In the genomic region with DNA sequence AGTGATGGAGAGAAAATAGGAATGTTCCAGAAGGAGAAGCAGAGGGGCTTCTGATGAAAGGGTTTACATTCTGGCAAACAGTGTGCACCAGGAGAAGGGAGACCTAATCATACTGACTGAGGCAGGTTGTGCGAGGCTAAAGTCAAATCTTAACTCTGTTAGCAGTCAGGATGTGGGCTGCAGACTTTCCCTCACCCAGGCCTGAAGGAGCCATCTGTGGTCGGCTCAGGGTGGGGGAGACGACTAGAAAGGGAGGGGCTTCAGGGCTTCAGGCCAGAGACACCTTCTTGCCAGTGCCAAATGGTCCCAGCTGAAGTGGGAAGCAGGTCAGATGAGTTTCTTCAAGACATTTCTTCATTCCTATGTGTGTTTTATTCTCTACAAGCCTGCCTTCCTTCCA, we compare ENCODE assay signal across 21 mouse cellular contexts. TPM values are rescaled to one million over a fixed set of nuclear protein-coding genes. Genes with fewer than 3 reads are reported as not detected.
A peak's percentile ranks its signal among the peaks of the same experiment; 100 is the strongest.
DNase-seq lines count a peak whose midpoint lies in the region; ATAC-seq and TF ChIP-seq lines count a peak whose summit lies in the region.
"Had no signal": no experiment of that assay in that cellular context is flagged by ENCODE, and none has a peak within 500 bp of the region (broad histone marks: within the 10 kb centered on the region; RNA-seq: fewer than 3 reads in every experiment).

No protein-coding gene starts in this region.

- TF ChIP-seq CTCF in stomach, postnatal 0 days (IDR thresholded peaks at IDR 0.05; ENCODE audit: low read depth): no peak
- TF ChIP-seq CTCF in gastrocnemius, adult 2 months (IDR thresholded peaks at IDR 0.05): no peak

- H3K9me3 ChIP-seq in stomach, postnatal 0 days (ENCODE audit: control insufficient read depth, low read length): no peaks in the 10 kb centered on the region
- H3K9me3 ChIP-seq: embryonic facial prominence, embryonic 13.5 days; forebrain, embryonic 12.5 days; G1E; heart, embryonic 13.5 days; hindbrain, embryonic 12.5 days had no signal

- no peaks in the 10 kb centered on the region for H3K27me3 ChIP-seq in stomach, postnatal 0 days (ENCODE audit: control insufficient read depth, insufficient read depth, low read length)
- H3K27me3 ChIP-seq: embryonic facial prominence, embryonic 13.5 days; forebrain, embryonic 12.5 days had no signal

- H3K4me3 ChIP-seq in stomach, postnatal 0 days (ENCODE audit: low read depth, low read length): no peak overlapping the region
- H3K4me3 ChIP-seq in gastrocnemius, adult 2 months: no peak overlapping the region
- H3K4me3 ChIP-seq: embryonic facial prominence, embryonic 13.5 days; forebrain, embryonic 12.5 days; heart, embryonic 13.5 days; hindbrain, embryonic 12.5 days had no signal

- H3K4me1 ChIP-seq in stomach, postnatal 0 days (replicated peaks; ENCODE audit: control insufficient read depth, insufficient read depth): no peaks in the 10 kb centered on the region
- H3K4me1 ChIP-seq: embryonic facial prominence, embryonic 13.5 days; forebrain, embryonic 12.5 days; hindbrain, embryonic 12.5 days had no signal

- no peak overlapping the region for H3K9ac ChIP-seq in stomach, postnatal 0 days (ENCODE audit: low read length)
- H3K9ac ChIP-seq: embryonic facial prominence, embryonic 13.5 days; forebrain, embryonic 12.5 days; heart, embryonic 13.5 days; hindbrain, embryonic 12.5 days had no signal

- H3K4me2 ChIP-seq in stomach, postnatal 0 days (replicated peaks; ENCODE audit: low read depth): no peak overlapping the region
- H3K4me2 ChIP-seq: embryonic facial prominence, embryonic 13.5 days; forebrain, embryonic 12.5 days; heart, embryonic 13.5 days; hindbrain, embryonic 12.5 days had no signal

- intact Hi-C loops in gastrocnemius, adult 2 months (cut with DNase I): no loop called here

- 36% methylated on average over 3 of the region's 3 CpGs for WGBS in stomach, postnatal 0 days

- TF ChIP-seq EP300 in stomach, postnatal 0 days (optimal IDR thresholded peaks at IDR 0.05): no peak

- DNase-seq in T-cell, adult 2 months (ENCODE audit: low spot score): peak; percentile 60
- no peak for DNase-seq in stomach, postnatal 0 days (ENCODE audit: low spot score)
- peak; percentile 51 to 54 for DNase-seq in thymus, postnatal 10 days (ENCODE audit: low spot score in 2 of 2)
- peak; percentile 62 for DNase-seq in thymus, postnatal 4 days
- no peak for DNase-seq in cerebellum, postnatal 25 days
- no peak for DNase-seq in gastrocnemius, adult 2 months
- no peak for DNase-seq in layer of hippocampus, postnatal 10 days (ENCODE audit: low spot score in 2 of 2)
- DNase-seq: adrenal gland, postnatal 14 days; cerebellum, adult 11-12 months; cerebellum, postnatal 10 days; gastrocnemius, postnatal 25 days; heart, postnatal 36 days had no signal

- 0 out of 2 replicates have a peak overlapping the region, but pooled peaks have one; percentile 24 for H3K27ac ChIP-seq in stomach, postnatal 0 days (replicated peaks)
- no peak overlapping the region for H3K27ac ChIP-seq in gastrocnemius, adult 2 months
- H3K27ac ChIP-seq: embryonic facial prominence, embryonic 13.5 days; forebrain, embryonic 12.5 days; heart, embryonic 13.5 days; hindbrain, embryonic 12.5 days had no signal

- ATAC-seq in stomach, postnatal 0 days (ENCODE audit: low FRiP score, low TSS enrichment): no peak
- ATAC-seq: forebrain, embryonic 16.5 days; hindbrain, embryonic 16.5 days; inflammation-experienced regulatory T-cells, adult 6 months had no signal

- H3K36me3 ChIP-seq in stomach, postnatal 0 days (ENCODE audit: control insufficient read depth, insufficient read depth, low read length): no peaks in the 10 kb centered on the region
- H3K36me3 ChIP-seq: embryonic facial prominence, embryonic 13.5 days; forebrain, embryonic 12.5 days; G1E; heart, embryonic 13.5 days; hindbrain, embryonic 12.5 days had no signal

RNA-seq across cellular contexts. Expression of gene Scn2b, which starts 19.2 kb away (rescaled TPM):
- 0.84 and 0.94 TPM in 2 replicates for polyA plus RNA-seq in stomach, postnatal 0 days (2015; fragmentation: Nextera tagmentation; extraction: Ambion mirVana)
- total RNA-seq in gastrocnemius, adult 2 months (2021): 1 to 10 TPM; 1.9 to 2.0 TPM
- 10 to 100 TPM; 75.1 to 79.0 TPM for total RNA-seq in layer of hippocampus, postnatal 10 days (2021)
- total RNA-seq: granulocyte monocyte progenitor cell, adult 5-6 weeks had no signal
- polyA plus RNA-seq: G1E had no signal

RNA-seq across cellular contexts. Expression of gene Jaml, which starts 19.4 kb away (rescaled TPM):
- polyA plus RNA-seq in stomach, postnatal 0 days (2015; fragmentation: Nextera tagmentation; extraction: Ambion mirVana): 3.4 and 3.5 TPM in 2 replicates
- total RNA-seq in gastrocnemius, adult 2 months (2021): under 1 TPM; 0.64 to 0.66 TPM
- total RNA-seq in layer of hippocampus, postnatal 10 days (2021): not detected
- total RNA-seq: G1E had no signal
- polyA plus RNA-seq: embryonic facial prominence, embryonic 13.5 days; G1E; hindbrain, embryonic 12.5 days had no signal

RNA-seq across cellular contexts. Expression of gene Scn4b, which starts 39.8 kb away (rescaled TPM):
- 0.11 TPM in 2 replicates for polyA plus RNA-seq in stomach, postnatal 0 days (2015; fragmentation: Nextera tagmentation; extraction: Ambion mirVana)
- total RNA-seq in gastrocnemius, adult 2 months (2021): 100 to 1,000 TPM; 201 to 246 TPM
- 1 to 10 TPM; 2.4 to 2.7 TPM for total RNA-seq in layer of hippocampus, postnatal 10 days (2021)
- total RNA-seq: granulocyte monocyte progenitor cell, adult 5-6 weeks had no signal
- polyA plus RNA-seq: G1E; inflammation-experienced regulatory T-cells, adult 6 months had no signal

RNA-seq across cellular contexts. Expression of gene Mpzl3, which starts 43.4 kb away (rescaled TPM):
- 30.8 and 31.6 TPM in 2 replicates for polyA plus RNA-seq in stomach, postnatal 0 days (2015; fragmentation: Nextera tagmentation; extraction: Ambion mirVana)
- total RNA-seq in gastrocnemius, adult 2 months (2021): 1 to 10 TPM; 1.7 to 2.0 TPM
- total RNA-seq in layer of hippocampus, postnatal 10 days (2021): 1 to 10 TPM; 3.1 to 3.7 TPM

RNA-seq across cellular contexts. Expression of gene Mpzl2, which starts 58.8 kb away (rescaled TPM):
- 38.1 and 45.4 TPM in 2 replicates for polyA plus RNA-seq in stomach, postnatal 0 days (2015; fragmentation: Nextera tagmentation; extraction: Ambion mirVana)
- total RNA-seq in gastrocnemius, adult 2 months (2021): under 1 TPM; 0.31 TPM
- 1 to 10 TPM in 1 of 2 experiments, under 1 TPM in 1; 0.39 to 1.1 TPM for total RNA-seq in layer of hippocampus, postnatal 10 days (2021)
- total RNA-seq: granulocyte monocyte progenitor cell, adult 5-6 weeks had no signal
- polyA plus RNA-seq: G1E; inflammation-experienced regulatory T-cells, adult 6 months had no signal

Comparison
In these comparisons a context has a peak if more than half of its experiments do, and no peak if none do; other contexts are left out.
1. DNase-seq: peak in T-cell, adult 2 months (single experiment), thymus, postnatal 10 days (2 of 2) and thymus, postnatal 4 days (single experiment); none in stomach, postnatal 0 days (single experiment), cerebellum, postnatal 25 days (0 of 2), gastrocnemius, adult 2 months (single experiment) and layer of hippocampus, postnatal 10 days (0 of 2).
2. RNA of gene Scn2b, which starts 19.2 kb away (total RNA-seq): 75.1 to 79.0 TPM in layer of hippocampus, postnatal 10 days; 1.9 to 2.0 TPM in gastrocnemius, adult 2 months; every median in the first group is over 10 times any median in the second.
3. RNA of gene Scn4b, which starts 39.8 kb away (total RNA-seq): 201 to 246 TPM in gastrocnemius, adult 2 months; 2.4 to 2.7 TPM in layer of hippocampus, postnatal 10 days; every median in the first group is over 10 times any median in the second.